Mouse (Mus musculus) cerebellum, adult 2 months (tissue): ENCODE results near the gene Anp32b. TPM values are rescaled to one million over a fixed set of nuclear protein-coding genes. Genes with fewer than 3 reads are reported as not detected.

ENCODE experiments used
- DNase-seq, 2 experiments: peaks; one replicate each; pipeline ENCODE4 v3.0.0; 2021
- H3K27ac ChIP-seq: fragments of 200-500 bp; 2 replicates; pipeline ENCODE4 v1.5.1; 2012; ENCODE audit warnings: low read length, control low read depth, inconsistent platforms; ENCODE audit not compliant: insufficient read depth
- H3K27me3 ChIP-seq: fragments of 200-500 bp; 2 replicates; pipeline ENCODE4 v1.6.1; 2012; ENCODE audit warnings: inconsistent platforms, mild to moderate bottlenecking, low read length, moderate library complexity; ENCODE audit not compliant: control insufficient read depth, insufficient read depth
- H3K4me1 ChIP-seq: fragments of 200-500 bp; 2 replicates; pipeline ENCODE4 v1.6.1; 2011; ENCODE audit warnings: low read length; ENCODE audit not compliant: control insufficient read depth, insufficient read depth
- H3K4me3 ChIP-seq: fragments of 200-500 bp; replicated peaks from 2 replicates; pipeline ENCODE3; 2011; ENCODE audit warnings: mild to moderate bottlenecking, low read depth, low read length, control low read depth; ENCODE audit not compliant: insufficient read depth
- CTCF ChIP-seq: fragments of 200-500 bp; IDR thresholded peaks from 2 replicates; pipeline ENCODE4 v1.5.1; 2011; ENCODE audit warnings: low read depth, mild to moderate bottlenecking, control low read depth, low read length, moderate library complexity, borderline replicate concordance; ENCODE audit not compliant: insufficient read depth
- POLR2A ChIP-seq: fragments of 200-500 bp; IDR thresholded peaks from 2 replicates; pipeline ENCODE4 v1.6.1; 2011; ENCODE audit warnings: low read length, control low read depth, borderline replicate concordance; ENCODE audit not compliant: insufficient read depth
- WGBS: fragments of 180-500 bp; shearing (Covaris S2); methylation state at CpG from one replicate; pipeline ENCODE4 v1.1.7; 2018; 5-methylcytosine and 5-hydroxymethylcytosine counted together
- polyA plus RNA-seq: library from polyadenylated mRNA; depleted of rRNA; stranded (reverse); fragments of >200 nt; gene quantifications from 2 replicates; pipeline ENCODE4 v1.2.3, GENCODE M21; 2012

Gene Anp32b
- polyA plus RNA-seq, 1 experiment, result 51.8 TPM

GRCm38 (mm10) chr4:46417491-46417890 is 33.2 kb upstream of the Anp32b start:
- WGBS, result 72% methylated on average over 3 of the region's 3 CpGs
- Histone ChIP-seq H3K27me3 (no peaks in the 10 kb centered on the region), H3K27ac (no peak overlapping the region), H3K4me1 (no peaks in the 10 kb centered on the region), H3K4me3 (no peak overlapping the region)
- TF ChIP-seq CTCF (peak; percentile 26; the same call in 1 of the 2 replicates), POLR2A (no peak)
- DNase-seq, result no peak

GRCm38 (mm10) chr4:46418851-46419250 is 31.9 kb upstream of the Anp32b start:
- no peaks in the 10 kb centered on the region for H3K27me3 ChIP-seq
- no peak for TF ChIP-seq POLR2A
- TF ChIP-seq CTCF, result no peak
- no peaks in the 10 kb centered on the region for H3K4me1 ChIP-seq
- WGBS, result 89% methylated on average over 9 of the region's 9 CpGs
- H3K4me3 ChIP-seq, result no peak overlapping the region
- no peak overlapping the region for H3K27ac ChIP-seq
- DNase-seq, result no peak

- no peak for DNase-seq
- no peak for TF ChIP-seq POLR2A
- TF ChIP-seq CTCF, result no peak
- H3K4me3 ChIP-seq, result no peak overlapping the region
- WGBS, result 86% methylated on average over 8 of the region's 8 CpGs
- no peaks in the 10 kb centered on the region for H3K4me1 ChIP-seq
- H3K27me3 ChIP-seq, result no peaks in the 10 kb centered on the region
- no peak overlapping the region for H3K27ac ChIP-seq
Observed at GRCm38 (mm10) chr4:46422625-46423024, 28.1 kb upstream of the Anp32b start.

DNA sequence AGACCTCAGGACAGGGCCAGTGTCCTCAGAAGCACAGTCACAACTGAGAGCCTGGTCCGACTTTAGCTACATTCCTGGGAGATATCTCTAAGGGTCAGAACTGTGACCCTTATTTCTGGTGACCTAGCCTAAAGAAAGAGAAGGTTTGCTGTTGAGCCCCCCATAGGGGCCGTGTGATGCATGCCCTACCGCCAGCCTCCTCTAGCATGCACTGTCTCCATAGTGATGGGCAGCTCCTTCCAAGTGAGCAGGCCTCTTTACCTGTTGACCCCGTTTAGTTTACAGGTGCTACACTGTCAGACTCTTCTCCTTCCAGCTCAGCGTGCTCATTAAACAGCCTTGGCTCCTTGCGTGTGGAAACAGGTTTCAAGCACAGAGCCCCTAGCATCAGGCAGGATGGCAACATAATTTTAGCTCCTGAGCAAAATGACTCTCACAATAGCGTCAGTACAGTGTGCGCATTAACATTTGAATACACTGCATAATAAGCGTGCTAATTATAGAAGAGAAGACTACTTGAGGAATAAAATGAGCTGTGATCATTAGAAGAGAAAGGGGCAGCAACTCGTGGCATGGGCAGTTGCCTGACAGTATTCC is 21.7 kb upstream of the Anp32b start:
- 26% methylated on average over 10 of the region's 10 CpGs for WGBS
- no peak overlapping the region for H3K27ac ChIP-seq
- H3K27me3 ChIP-seq, result no peaks in the 10 kb centered on the region
- TF ChIP-seq POLR2A (no peak), CTCF (no peak)
- H3K4me3 ChIP-seq, result no peak overlapping the region
- DNase-seq, result no peak
- H3K4me1 ChIP-seq, result no peaks in the 10 kb centered on the region; the same call in 1 of the 2 replicates

DNA sequence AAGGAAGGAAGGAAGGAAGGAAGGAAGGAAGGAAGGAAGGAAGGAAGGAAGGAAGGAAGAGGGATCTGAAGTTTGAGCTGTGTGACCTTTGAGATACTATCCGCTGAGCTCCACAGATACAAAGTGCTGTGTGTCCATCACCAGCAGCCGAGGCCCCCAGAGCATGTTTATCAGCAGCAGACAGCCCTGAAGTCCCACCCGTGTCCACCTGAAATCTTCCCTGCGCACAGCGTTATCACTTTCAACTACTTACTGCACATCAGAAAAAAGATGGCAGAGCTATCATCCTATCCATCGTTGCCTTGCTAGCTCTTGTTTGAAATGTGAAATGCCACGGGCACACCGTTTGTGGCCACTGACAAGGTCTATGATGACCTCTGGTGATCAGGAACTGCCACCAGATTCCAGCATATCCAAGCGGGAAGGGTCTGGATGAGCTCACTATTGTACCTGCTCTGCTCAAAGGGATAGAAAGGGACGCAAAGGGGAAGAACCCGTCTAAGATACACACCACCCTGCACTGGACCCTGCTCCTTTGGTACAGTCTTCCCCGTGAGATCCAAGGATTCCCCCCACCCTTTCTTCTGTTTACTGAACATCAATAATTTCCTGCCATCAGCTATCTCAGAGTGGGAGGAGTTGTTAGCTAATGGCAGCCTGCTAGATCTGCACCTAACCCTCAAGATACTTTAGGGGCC is 18.2 kb upstream of the Anp32b start:
- H3K27ac ChIP-seq, result no peak overlapping the region
- H3K4me3 ChIP-seq, result no peak overlapping the region
- DNase-seq, result no peak
- no peak for TF ChIP-seq POLR2A
- no peak for TF ChIP-seq CTCF
- no peaks in the 10 kb centered on the region for H3K27me3 ChIP-seq
- H3K4me1 ChIP-seq, result no peaks in the 10 kb centered on the region; the same call in 1 of the 2 replicates
- WGBS, result 90% methylated on average over 12 of the region's 12 CpGs

DNA sequence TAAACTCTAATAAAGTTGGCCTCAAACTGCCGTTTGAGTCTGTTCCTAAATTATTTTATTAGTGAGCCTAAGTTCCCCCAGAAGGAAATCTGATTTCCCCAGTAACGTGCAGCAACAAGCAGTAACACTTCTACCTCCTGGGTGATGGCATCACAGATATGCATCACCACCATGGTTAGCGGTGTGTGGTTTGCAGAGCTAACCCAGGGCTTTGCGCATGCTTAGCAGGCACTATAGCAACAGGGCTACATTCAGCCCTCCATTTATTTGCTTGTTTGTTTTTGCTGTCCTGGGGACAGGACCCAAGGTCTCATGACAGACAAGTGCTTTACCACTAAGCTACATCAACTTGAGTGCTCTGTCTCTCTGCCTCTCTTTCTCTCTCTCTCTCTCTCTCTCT is 8.2 kb upstream of the Anp32b start:
- 67% methylated on average over 4 of the region's 4 CpGs for WGBS

GRCm38 (mm10) chr4:46445237-46445945 is 5.3 kb upstream of the Anp32b start:
- peak; percentile 80 to 89 for DNase-seq
- Histone ChIP-seq H3K4me3 (peak overlapping the region; percentile 1), H3K27me3 (no peaks in the 10 kb centered on the region), H3K27ac (peak overlapping the region; percentile 94), H3K4me1 (peaks cover 28% of the 10 kb centered on the region)
- 11% methylated on average over 9 of the region's 9 CpGs for WGBS
- no peak; the same call in 1 of the 2 replicates for TF ChIP-seq POLR2A
- TF ChIP-seq CTCF, result no peak

More for the DNA sequence above, 8.2 kb upstream of the Anp32b start:
- DNase-seq, result no peak
- TF ChIP-seq CTCF (no peak), POLR2A (no peak)
- peaks cover 12% of the 10 kb centered on the region for H3K4me1 ChIP-seq
- no peaks in the 10 kb centered on the region for H3K27me3 ChIP-seq
- no peak overlapping the region for H3K4me3 ChIP-seq
- H3K27ac ChIP-seq, result no peak overlapping the region
